Mouse (Mus musculus) brown adipose tissue, adult 24 weeks (tissue): ENCODE data around the gene Ppp1r13l. TPM values are rescaled to one million over a fixed set of nuclear protein-coding genes. Genes with fewer than 3 reads are reported as not detected.

ENCODE experiments used
- H3K27ac ChIP-seq: fragments of 200-500 bp; replicated peaks from 2 replicates; pipeline ENCODE4 v1.5.1; 2012; ENCODE audit warnings: low read depth, mild to moderate bottlenecking, low read length
- H3K4me1 ChIP-seq: fragments of 200-500 bp; 2 replicates; pipeline ENCODE4 v1.6.1; 2012; ENCODE audit warnings: low read length, mixed read lengths; ENCODE audit not compliant: control insufficient read depth, insufficient read depth, insufficient read length
- H3K4me3 ChIP-seq: fragments of 200-500 bp; 2 replicates; pipeline ENCODE4 v1.5.1; 2012; ENCODE audit warnings: low read depth, mild to moderate bottlenecking, low read length, moderate library complexity; ENCODE audit not compliant: insufficient read depth
- polyA plus RNA-seq: library from polyadenylated mRNA; stranded (reverse); fragments of >200 nt; gene quantifications from 2 replicates; pipeline ENCODE4 v1.2.4, GENCODE M21; 2012; ENCODE audit not compliant: missing spikeins, insufficient read depth, insufficient read length

The Ppp1r13l gene
- polyA plus RNA-seq, 1 experiment: 1.7 TPM

DNA sequence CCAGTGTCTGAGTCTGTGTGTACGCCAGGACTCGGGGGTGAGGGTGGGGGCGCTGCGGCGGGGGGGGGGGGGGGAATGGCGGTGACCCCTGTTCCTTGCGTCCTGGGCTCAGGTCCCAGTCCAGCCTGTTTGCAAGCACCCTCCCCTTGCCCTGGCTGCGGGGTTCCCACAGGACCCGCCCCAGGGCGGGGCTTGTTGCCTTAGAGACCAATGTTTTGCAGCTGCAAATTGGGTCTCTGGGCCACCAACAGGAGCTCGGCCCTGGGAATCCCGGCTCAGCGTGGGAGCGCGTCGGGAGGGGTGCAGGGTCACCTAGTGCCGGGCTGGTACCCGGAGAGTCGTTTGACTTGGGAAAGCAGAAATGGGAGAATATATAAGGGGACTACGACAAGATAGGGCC lies 33.2 kb upstream of the Ppp1r13l start:
- Histone ChIP-seq H3K4me3 (peak overlapping the region; percentile 60), H3K27ac (peak overlapping the region; percentile 97), H3K4me1 (no peaks in the 10 kb centered on the region)

DNA sequence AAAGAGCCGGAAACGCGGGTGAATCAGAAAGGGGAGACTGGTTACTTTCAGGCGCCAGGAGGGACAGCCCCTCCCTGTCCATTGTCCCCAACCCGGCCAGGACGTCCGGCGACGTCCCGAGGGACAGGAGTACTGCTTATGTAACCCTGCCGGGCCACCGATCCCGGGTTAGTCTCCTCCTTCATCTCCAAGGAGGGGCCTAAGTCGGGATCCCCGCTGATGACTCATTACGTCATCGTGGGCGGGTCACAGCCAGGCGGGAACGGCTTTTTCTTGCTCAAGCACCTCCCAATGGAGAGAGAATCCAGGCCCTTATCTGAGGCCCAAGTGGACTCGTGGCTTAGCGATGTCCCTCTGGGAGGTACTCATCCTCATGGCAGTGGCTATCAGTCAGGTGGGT lies 32.4 kb upstream of the Ppp1r13l start:
- Histone ChIP-seq H3K27ac (peak overlapping the region; percentile 97), H3K4me3 (peak overlapping the region; percentile 60), H3K4me1 (no peaks in the 10 kb centered on the region)

DNA sequence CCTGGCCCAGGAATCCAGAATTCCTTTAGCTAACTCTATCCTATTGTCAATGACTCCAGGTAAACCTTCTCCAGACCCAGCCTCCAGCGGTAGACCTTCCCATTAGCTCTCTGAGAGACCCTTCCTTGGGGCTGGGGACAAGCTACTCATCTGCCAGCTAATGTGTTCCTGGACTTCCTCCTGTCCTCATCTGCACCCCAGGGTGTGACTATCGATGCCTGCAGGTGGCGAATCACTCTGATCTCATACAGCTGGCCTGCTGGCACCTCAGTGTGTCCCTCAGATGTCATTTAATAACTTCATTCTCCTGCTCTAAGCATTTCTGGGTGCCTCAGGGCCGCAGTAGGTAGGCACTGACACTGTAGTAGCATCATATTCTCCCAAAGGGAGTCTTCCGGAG lies 31.8 kb upstream of the Ppp1r13l start:
- no peak overlapping the region for H3K4me3 ChIP-seq

DNA sequence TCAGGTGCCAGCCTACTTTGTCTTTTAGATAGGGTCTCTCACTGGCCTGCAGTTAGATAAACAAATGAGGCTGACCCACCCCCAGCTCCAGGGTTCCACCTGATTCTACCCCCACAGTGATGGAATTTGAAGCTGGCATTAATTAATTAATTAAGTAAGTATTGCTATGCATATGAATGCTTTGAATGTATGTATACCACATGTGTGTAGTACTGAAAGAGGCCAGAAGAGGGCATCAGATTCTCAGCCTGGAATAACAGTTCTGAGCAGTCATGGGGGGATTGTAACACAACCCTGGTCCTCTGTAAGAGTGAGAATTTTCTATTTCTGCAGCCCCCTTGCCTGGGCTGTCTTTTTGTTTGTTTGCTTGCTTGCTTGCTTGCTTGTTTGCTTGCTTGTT lies 31.1 kb upstream of the Ppp1r13l start:
- H3K27ac ChIP-seq: no peak overlapping the region
- no peaks in the 10 kb centered on the region for H3K4me1 ChIP-seq
- no peak overlapping the region for H3K4me3 ChIP-seq

More for the DNA sequence above, 31.8 kb upstream of the Ppp1r13l start:
- H3K27ac ChIP-seq: peak overlapping the region; percentile 68
- H3K4me1 ChIP-seq: no peaks in the 10 kb centered on the region

DNA sequence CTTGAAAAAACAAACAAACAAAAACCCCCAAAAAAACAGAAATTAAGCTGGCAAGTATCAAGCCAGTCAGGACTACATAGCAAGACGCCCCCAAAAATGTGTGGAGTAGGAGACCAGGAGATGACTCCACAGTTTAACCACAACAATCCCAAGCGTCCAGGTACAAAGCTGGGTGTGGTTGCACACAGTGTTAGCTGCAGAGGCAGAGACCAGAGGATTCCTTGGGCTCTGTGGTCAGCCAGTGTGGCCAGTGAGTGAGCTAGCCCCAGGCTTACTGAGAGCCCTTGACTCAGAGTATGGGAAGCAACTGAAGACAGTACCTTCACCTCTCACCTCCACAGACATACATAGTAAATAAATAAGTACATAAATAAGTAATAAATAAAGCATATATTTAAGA lies 27.6 kb upstream of the Ppp1r13l start:
- H3K27ac ChIP-seq: no peak overlapping the region
- H3K4me3 ChIP-seq: no peak overlapping the region
- peaks cover 2% of the 10 kb centered on the region; the same call in 1 of the 2 replicates for H3K4me1 ChIP-seq

DNA sequence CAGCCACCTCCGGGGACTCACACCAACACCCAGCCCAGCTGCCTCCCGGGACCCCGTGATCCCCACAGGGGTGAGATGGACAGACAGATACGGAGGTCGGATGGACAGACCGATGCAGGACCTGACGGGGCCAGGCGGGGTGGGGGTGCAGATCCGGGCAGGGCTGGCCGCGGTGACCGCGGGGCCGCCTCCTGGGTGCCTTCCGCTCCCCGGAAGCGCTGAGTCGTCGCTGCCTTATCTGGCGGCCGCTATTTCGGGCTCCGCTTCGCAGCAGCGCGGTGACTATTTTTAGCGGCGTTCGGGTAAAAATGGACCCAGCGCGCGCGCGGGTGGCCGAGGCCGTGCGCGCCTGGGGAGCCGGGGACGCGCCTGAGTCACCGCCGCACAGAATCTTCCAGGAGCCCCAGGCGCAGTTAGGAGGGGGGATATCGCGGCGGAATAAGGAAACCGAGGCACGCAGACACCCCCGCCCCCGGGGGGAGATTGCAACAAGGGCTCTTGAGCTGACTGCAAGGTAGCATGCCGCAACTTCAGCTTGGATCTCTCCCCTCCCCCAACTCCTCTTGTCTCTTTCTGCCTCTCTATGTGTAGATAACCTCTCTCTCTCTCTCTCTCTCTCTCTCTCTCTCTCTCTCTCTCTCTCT lies 26.7 kb upstream of the Ppp1r13l start:
- Histone ChIP-seq H3K27ac (peak overlapping the region; percentile 75), H3K4me1 (peaks cover 2% of the 10 kb centered on the region; the same call in 1 of the 2 replicates), H3K4me3 (peak overlapping the region; percentile 91)

DNA sequence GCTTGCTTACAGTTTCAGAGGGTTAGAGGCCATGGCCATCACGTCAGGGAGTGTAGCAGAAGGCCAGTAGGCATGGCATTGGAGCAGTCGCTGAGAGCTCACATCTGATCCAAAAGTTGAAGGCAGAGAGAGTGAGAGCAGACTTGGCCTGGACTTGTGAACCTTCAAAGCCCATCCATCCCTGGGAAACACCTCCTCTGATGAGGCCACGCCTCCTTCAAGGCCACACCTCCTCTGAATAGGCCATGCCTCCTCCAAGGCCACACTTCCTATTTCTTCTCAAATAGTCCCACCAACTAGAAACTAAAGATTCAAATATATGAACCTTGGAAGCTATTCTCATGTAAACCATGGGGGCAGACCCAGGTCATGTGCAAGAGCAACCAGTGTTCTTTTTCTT lies 24.0 kb upstream of the Ppp1r13l start:
- H3K4me3 ChIP-seq: no peak overlapping the region
- H3K27ac ChIP-seq: no peak overlapping the region
- peaks cover 2% of the 10 kb centered on the region; the same call in 1 of the 2 replicates for H3K4me1 ChIP-seq

DNA sequence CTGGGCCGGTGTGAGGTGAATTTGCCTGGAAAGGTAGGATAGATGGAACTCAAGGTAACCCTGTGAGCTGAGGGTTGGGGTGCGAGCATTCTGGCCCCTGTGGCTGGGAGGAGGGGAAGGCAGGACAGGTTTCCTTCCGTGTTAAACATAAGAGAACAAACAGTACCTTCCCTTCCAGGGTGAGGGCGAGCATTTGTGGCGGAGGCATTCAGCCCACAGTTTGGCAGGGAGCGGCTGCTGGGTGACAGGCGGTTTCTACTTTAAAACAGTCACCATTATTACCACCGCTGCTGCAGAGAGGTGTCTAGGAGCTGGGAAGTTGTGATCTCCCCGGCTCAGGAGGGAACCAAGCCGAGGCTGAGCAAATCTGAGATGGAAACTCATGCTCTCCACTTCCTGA lies 22.4 kb upstream of the Ppp1r13l start:
- H3K27ac ChIP-seq: no peak overlapping the region
- H3K4me3 ChIP-seq: no peak overlapping the region
- peaks cover 2% of the 10 kb centered on the region; the same call in 1 of the 2 replicates for H3K4me1 ChIP-seq

DNA sequence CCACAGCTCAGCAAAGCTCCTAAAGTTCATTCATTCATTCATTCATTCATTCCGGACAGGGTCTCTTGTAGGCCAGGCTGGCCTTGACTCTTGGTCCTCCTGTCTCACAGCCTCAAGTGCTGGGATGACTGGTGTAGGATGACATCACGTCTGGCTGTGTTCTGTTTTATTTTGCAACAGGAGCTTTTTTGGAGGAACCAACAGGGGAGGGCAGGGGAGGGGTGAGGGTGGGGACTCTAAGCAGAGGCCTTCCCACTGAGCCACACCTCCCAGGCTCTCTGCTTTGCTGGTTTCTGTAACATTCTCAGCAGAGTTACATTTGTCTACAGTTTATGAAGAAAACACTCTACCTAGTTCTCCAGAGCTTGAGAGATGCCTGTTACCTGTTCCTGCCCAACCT lies 21.5 kb upstream of the Ppp1r13l start:
- H3K27ac ChIP-seq: peak overlapping the region; percentile 25

DNA sequence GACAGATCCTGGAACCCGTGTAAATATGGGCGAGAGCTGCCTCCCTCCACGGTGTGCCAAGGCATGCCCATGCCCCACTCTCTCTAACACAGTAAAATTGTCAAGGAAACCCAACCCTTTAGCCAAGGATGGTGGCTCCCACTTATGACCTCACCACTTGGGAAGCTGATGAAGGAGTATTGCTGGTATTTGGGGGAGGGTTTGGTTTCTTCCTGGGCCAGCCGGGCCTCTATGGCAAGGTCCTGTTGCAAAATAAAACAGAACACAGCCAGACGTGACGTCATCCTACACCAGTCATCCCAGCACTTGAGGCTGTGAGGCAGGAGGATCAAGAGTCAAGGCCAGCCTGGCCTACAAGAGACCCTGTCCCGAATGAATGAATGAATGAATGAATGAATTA lies 21.0 kb upstream of the Ppp1r13l start:
- Histone ChIP-seq H3K27ac (peak overlapping the region; percentile 25), H3K4me1 (peaks cover 2% of the 10 kb centered on the region; the same call in 1 of the 2 replicates), H3K4me3 (no peak overlapping the region)

More for the DNA sequence above, 21.5 kb upstream of the Ppp1r13l start:
- peaks cover 2% of the 10 kb centered on the region; the same call in 1 of the 2 replicates for H3K4me1 ChIP-seq
- no peak overlapping the region for H3K4me3 ChIP-seq

DNA sequence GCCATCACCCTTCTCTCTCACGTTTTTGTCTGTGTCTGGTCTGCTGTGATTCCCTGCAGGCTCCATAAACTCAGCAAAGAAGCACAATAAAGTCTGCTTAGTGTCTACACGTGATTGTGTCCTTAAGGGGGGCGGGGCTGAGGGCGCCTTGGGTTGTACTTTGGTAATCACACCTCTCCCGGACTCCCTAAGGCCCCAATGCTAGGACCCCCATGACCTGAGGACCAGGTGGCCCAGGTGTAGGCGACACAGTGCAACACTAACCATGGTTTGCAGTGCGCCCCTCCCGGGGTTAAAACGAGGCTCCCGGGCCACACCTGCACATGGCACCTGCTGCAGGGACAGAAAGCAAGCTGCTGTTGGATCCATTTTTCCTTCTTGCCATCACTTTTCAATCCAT lies 18.3 kb upstream of the Ppp1r13l start:
- Histone ChIP-seq H3K4me1 (peaks cover 5% of the 10 kb centered on the region; the same call in 1 of the 2 replicates), H3K27ac (no peak overlapping the region), H3K4me3 (no peak overlapping the region)

DNA sequence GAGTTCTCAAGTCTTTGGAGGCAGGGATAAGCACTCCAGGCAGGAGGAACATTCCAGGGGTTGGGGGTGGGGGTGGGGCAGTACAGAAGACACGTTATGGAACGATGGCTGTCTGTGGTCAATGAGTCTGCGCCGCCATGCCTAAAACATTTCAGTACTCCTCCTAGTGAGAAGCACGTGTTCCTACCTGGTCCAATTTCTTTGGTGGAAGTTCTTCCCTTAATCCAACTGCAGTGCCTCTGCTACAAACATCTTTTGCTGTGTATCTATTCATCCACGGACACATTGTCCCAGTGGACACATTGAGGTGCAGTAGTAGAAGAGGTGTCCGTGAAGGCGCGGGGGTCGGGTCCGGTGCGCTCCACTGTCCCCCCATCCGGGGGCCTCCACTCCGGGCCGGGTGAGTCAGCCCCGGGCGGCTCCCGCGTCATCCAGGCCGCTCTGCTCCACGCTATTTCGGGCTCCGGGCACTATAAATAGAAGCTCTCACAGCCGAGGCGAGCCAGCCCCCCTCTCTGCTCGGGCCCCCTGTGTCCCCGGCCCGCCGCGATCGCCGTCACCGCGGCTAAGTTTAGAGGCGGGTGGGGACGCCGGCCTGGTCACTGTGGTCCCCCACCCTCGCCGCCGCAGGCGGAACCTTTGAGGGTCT lies 17.7 kb upstream of the Ppp1r13l start:
- H3K27ac ChIP-seq: no peak overlapping the region
- H3K4me3 ChIP-seq: peak overlapping the region; percentile 51
- H3K4me1 ChIP-seq: peaks cover 5% of the 10 kb centered on the region; the same call in 1 of the 2 replicates

DNA sequence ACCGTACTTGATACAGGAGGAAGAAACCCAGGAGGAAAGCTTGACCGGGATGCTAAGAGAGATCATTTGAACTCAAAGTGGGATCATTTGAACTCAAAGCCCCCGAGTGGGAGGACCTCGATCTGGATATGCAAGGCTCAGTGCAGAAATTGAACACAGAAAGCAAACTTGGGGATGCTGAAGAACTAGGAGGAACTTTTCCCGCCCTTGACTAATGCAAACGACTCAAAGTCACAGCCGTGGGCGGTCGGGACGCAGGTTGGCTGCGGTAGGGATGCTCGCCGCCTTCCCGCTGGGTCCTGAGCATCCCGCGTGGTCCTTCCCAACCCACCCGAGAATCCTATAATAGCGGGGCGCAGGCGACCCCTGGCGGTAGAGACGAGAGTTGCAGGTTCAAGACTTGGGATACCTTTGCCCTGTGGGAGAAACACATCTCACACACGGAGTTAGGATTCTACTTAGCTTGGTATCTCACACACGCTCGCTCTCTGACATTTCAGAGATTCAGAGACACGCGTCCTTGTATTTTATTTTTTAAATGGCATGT lies 17.0 kb upstream of the Ppp1r13l start:
- Histone ChIP-seq H3K4me3 (peak overlapping the region; percentile 51), H3K27ac (no peak overlapping the region), H3K4me1 (peaks cover 5% of the 10 kb centered on the region; the same call in 1 of the 2 replicates)

DNA sequence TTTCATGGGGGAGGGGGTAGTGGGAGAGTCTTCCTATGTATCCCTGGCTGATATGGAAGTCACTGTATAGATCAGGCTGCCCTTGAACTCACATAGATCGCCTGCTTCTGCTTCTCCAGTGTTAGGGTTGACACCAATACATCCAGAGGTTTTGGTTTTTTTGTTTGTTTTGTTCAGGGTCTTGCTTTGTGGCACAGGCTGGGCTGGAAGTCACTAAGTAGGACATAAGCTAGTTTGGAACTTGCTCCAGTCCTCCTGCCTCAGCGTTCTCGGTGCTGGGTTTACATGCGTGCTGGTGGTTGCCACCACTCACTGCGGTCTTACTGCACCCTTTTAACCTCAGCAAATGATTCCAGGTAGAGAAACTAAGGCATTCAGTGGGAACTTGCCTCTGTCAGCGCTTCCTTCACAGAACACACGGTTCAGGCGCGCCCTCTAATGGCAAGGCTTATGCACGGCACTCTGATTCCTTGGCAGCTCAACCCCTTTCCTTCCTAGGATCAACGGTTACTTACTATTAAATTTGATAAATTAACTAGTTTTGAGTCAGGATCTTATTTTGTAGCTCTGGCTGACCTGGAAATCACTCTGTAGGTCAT lies 16.2 kb upstream of the Ppp1r13l start:
- Histone ChIP-seq H3K4me3 (no peak overlapping the region), H3K4me1 (peaks cover 8% of the 10 kb centered on the region)

DNA sequence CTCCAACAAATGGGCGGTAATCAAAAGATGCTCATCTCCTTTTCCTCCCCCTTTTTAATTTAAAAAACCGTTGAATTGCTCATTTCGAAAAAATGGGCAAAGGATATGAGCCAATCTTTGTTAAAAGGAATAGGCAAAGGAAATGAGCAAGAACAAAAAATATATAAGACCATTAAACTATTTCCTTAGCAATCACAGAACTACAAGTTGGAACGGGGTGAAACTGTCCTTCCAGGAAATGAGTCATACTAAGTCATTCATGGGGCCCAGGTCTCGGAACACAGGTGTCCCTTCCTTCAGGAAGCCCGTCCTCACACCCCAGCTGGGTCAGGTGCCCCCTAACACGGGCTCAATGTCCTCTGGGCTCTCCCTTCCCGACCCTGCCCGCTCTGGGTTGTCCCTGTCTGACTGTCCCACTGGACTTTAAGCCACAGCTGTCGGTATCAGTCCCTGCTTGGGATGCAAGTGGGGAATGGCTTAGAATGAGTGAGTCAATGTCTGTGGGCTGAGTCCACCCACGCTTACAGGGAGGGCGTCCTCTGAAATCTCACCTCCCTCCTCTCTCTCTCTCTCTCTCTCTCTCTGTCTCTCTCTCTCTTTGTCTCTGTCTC lies 15.2 kb upstream of the Ppp1r13l start, which contains the start of gene Ercc1:
Gene Ercc1, plus strand, starts transcription at position 542 of the 611 bp plus-strand sequence.
- peaks cover 9% of the 10 kb centered on the region for H3K4me1 ChIP-seq
- peak within 1 kb of the TSS; percentile 94 for H3K4me3 ChIP-seq
- H3K27ac ChIP-seq: peak within 1 kb of the TSS; percentile 97

More for the DNA sequence above, 16.2 kb upstream of the Ppp1r13l start:
- peak overlapping the region; percentile 84 for H3K27ac ChIP-seq
